Mouse (Mus musculus) heart, postnatal 0 days (tissue): ENCODE results near the gene Itgb1.

Source experiments
- CTCF ChIP-seq: IDR thresholded peaks from 2 replicates; pipeline ENCODE4 v1.5.1; 2016; ENCODE audit warnings: antibody characterized with exemption, control low read depth, low read depth
- EP300 ChIP-seq: IDR thresholded peaks from 2 replicates; pipeline ENCODE4 v1.6.1; 2016; ENCODE audit warnings: antibody characterized with exemption, low read depth

DNA sequence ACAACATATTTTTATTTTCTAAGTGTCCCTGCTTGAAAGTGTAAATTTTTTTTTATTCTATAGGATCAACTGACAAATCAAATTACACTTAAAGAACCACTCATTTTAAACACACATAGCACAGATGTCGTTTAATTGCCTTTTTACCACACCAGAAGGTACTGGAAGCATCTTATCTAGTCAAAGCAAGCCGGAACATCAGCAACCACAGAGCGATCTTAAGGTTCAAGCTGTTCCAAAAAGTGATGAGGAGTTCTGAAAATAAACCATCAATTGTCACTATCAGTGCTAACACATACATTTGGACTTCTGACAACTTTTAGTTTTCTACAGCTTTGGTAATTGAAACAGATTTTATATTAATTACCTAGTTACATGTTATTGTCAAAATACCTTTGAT lies 48.7 kb downstream of the Itgb1 start:
- TF ChIP-seq CTCF (no peak), EP300 (no peak)
